Mouse (Mus musculus): ENCODE results near the gene Rftn1.

DNA sequence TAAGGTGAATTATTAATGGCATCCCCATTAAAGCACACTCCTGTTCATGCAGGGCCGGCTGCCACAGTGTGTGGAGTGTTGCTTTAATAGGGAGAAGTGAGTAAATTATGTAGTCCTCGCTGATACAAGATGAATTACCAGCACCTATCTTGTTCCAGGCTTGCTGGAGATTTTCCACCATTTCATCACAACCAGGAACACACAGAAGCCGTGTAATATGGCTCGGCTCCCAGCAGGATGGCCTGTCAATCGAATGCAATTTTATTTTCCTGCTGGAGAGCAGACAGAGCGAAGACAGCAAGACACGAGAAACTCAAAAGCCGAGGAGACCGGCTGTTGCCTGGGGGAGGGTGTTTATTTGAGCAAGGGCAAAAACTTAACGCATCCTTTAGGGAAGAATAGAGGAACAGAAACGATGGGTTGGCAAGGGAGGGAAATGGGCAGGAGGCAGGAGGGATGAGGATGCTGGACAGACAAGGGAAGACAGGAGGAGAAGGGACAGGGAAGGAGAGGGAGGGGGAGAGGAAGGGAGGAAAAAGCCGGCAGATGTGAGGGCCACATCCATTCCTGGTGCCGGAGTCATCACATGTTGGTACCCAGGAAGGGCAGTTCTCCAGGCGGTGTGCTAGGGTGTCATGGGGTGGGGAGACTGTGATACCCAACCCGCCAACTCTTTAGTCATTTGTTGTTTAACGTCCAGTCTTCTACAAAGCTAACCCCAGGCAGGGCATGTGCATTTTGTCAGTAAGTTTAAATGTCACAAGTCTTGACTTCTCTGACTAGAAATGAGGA lies 39.9 kb downstream of the Rftn1 start:
- TF ChIP-seq CTCF (IDR thresholded peaks at IDR 0.05; ENCODE audit: low read depth) (no peak), EP300 (IDR thresholded peaks at IDR 0.05; ENCODE audit: low read depth) (no peak)

Data from heart, postnatal 0 days (tissue).